Mouse (Mus musculus) macrophage (primary cell): ENCODE data around the gene Wfikkn1. TPM values are rescaled to one million over a fixed set of nuclear protein-coding genes. Genes with fewer than 3 reads are reported as not detected.

Source experiments
- H3K27ac ChIP-seq: fragments of 350-480 bp; formaldehyde crosslinking; 2 replicates; pipeline ENCODE4 v1.9.0; 2021
- H3K36me3 ChIP-seq: fragments of 350-480 bp; formaldehyde crosslinking; 2 replicates; pipeline ENCODE4 v1.9.0; 2021; ENCODE audit errors: inconsistent target
- H3K4me3 ChIP-seq: fragments of 350-480 bp; formaldehyde crosslinking; 2 replicates; pipeline ENCODE4 v1.9.0; 2021; ENCODE audit errors: inconsistent target
- H3K79me2 ChIP-seq: fragments of 350-480 bp; formaldehyde crosslinking; 2 replicates; pipeline ENCODE4 v1.9.0; 2021; ENCODE audit errors: inconsistent target
- WGBS: methylation state at CpG from one replicate; pipeline ENCODE4 v1.1.7; 2026; ENCODE audit warnings: inconsistent platforms; ENCODE audit not compliant: missing documents; 5-methylcytosine and 5-hydroxymethylcytosine counted together
- polyA plus RNA-seq: library from polyadenylated mRNA; stranded (reverse); fragments of 250-400 nt; gene quantifications from 3 replicates; pipeline ENCODE4 v1.2.4, GENCODE M21; 2018; ENCODE audit warnings: inconsistent platforms

The Wfikkn1 gene
- polyA plus RNA-seq, 1 experiment from 2014 or later, result 0.13 TPM

GRCm38 (mm10) chr17:25868601-25869191, 12.0 kb downstream of the Wfikkn1 start, which contains the start of gene Mcrip2:
Gene Mcrip2, minus strand, starts transcription at chr17:25868764.
- Histone ChIP-seq H3K36me3 (no peaks in the 10 kb centered on the region), H3K27ac (0 out of 2 replicates have a peak within 1 kb of the TSS, but pooled peaks have one; percentile 19), H3K79me2 (no peaks in the 10 kb centered on the region; the same call in 1 of the 2 replicates), H3K4me3 (peak within 1 kb of the TSS; percentile 40)
- WGBS, result 2% methylated on average over 24 of the region's 24 CpGs

DNA sequence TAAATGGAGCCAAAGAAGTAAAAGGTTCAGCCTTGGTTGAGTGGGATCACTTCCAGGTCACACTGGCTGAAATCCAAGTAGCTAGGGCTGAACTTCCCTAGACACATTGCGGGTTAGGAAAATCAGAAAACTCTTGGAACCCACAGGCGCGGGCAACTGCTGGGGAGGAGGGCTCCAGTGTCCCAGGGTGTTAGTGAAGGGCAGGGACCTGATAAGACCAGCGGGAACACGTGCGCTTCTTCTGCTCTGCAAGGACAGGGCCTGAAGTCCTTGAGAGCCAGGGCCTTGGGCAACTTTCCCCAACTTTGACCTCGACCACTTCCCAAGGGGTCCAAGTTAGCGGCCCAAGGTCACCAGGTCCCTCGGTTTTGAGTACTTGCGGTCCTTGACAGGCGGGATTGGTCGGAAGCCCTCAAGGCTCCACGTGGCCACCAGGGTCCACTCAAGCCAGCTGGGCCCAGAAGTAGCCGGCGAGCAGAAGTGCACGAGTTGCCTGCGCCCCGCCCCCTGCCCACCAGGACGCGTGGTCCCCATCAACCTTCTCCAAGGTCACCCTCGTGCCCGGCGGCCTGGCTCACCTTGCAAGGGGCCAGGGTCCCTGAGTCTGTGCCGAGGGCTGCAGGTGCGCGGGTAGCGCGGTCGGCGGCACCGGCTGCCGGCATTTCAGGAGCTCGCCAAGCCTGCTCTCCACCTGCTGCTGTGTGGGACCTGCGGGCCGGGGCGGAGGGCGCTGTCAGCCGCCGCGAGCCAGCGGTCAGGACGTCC, 12.6 kb downstream of the Wfikkn1 start:
- Histone ChIP-seq H3K79me2 (no peaks in the 10 kb centered on the region; the same call in 1 of the 2 replicates), H3K27ac (0 out of 2 replicates have a peak overlapping the region, but pooled peaks have one; percentile 19), H3K4me3 (peak overlapping the region; percentile 40), H3K36me3 (no peaks in the 10 kb centered on the region)
- under 1% methylated on average over 41 of the region's 42 CpGs for WGBS

GRCm38 (mm10) chr17:25867509-25867835, 13.2 kb downstream of the Wfikkn1 start:
- no peak overlapping the region for H3K27ac ChIP-seq
- WGBS, result 12% methylated on average over 7 of the region's 7 CpGs
- no peaks in the 10 kb centered on the region for H3K36me3 ChIP-seq
- H3K4me3 ChIP-seq, result peak overlapping the region; percentile 40
- H3K79me2 ChIP-seq, result no peaks in the 10 kb centered on the region; the same call in 1 of the 2 replicates

DNA sequence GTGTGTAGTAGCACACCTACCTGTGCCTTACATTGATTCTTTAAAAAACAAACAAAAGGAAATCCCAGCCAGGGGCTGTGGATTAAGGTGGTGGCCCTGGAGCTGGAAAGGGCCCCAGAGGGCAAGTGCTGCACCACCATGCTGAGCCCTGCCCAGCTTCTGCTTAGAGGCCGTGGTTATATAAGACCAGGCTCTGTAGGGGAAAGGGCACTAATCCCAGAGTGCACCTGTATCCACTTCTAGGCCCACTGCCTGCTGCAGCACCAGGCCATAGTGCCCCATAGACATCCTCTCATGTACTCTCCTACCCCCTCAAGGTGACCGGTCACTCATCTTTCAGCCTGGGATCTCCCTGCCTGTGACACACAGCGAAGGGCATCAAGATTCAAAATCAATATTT, 14.5 kb downstream of the Wfikkn1 start:
- WGBS, result 94% methylated on average over 3 of the region's 3 CpGs
- Histone ChIP-seq H3K4me3 (no peak overlapping the region), H3K79me2 (no peaks in the 10 kb centered on the region; the same call in 1 of the 2 replicates), H3K36me3 (no peaks in the 10 kb centered on the region), H3K27ac (no peak overlapping the region)

DNA sequence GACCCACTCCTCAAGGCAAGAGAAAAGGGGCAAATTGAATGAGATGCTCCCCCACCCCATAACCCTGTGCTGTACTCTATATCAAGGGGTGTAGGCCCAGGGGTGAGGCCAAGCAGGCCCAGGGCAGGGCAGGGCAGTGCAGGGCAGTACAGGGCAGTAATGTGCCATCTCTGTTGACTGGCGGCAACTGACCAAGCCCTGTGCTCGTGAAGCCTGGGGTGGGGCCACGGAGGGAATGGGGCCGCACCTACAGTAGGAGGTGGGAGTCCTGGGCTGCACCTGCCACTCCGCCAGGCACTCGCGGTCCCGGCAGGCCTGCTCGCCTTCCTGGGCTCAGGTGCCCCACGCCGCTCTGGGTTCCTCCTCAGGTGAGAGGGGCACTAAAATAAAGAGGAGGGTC, 15.4 kb downstream of the Wfikkn1 start:
- WGBS, result 86% methylated on average over 11 of the region's 11 CpGs
- Histone ChIP-seq H3K79me2 (no peaks in the 10 kb centered on the region; the same call in 1 of the 2 replicates), H3K36me3 (no peaks in the 10 kb centered on the region), H3K4me3 (no peak overlapping the region), H3K27ac (no peak overlapping the region)

GRCm38 (mm10) chr17:25864311-25864710, 16.3 kb downstream of the Wfikkn1 start:
- WGBS, result 95% methylated on average over 14 of the region's 14 CpGs
- H3K36me3 ChIP-seq, result no peaks in the 10 kb centered on the region
- no peaks in the 10 kb centered on the region; the same call in 1 of the 2 replicates for H3K79me2 ChIP-seq
- H3K4me3 ChIP-seq, result no peak overlapping the region
- no peak overlapping the region for H3K27ac ChIP-seq

- 94% methylated on average over 6 of the region's 6 CpGs for WGBS
- Histone ChIP-seq H3K79me2 (no peaks in the 10 kb centered on the region; the same call in 1 of the 2 replicates), H3K4me3 (no peak overlapping the region), H3K36me3 (no peaks in the 10 kb centered on the region), H3K27ac (no peak overlapping the region)
Observed at GRCm38 (mm10) chr17:25863681-25864080, 17.0 kb downstream of the Wfikkn1 start.

GRCm38 (mm10) chr17:25861704-25862612, 18.7 kb downstream of the Wfikkn1 start:
- H3K36me3 ChIP-seq, result no peaks in the 10 kb centered on the region
- peak overlapping the region; percentile 27 for H3K27ac ChIP-seq
- 10% methylated on average over 6 of the region's 6 CpGs for WGBS
- no peaks in the 10 kb centered on the region; the same call in 1 of the 2 replicates for H3K79me2 ChIP-seq
- peak overlapping the region; percentile 39 for H3K4me3 ChIP-seq

DNA sequence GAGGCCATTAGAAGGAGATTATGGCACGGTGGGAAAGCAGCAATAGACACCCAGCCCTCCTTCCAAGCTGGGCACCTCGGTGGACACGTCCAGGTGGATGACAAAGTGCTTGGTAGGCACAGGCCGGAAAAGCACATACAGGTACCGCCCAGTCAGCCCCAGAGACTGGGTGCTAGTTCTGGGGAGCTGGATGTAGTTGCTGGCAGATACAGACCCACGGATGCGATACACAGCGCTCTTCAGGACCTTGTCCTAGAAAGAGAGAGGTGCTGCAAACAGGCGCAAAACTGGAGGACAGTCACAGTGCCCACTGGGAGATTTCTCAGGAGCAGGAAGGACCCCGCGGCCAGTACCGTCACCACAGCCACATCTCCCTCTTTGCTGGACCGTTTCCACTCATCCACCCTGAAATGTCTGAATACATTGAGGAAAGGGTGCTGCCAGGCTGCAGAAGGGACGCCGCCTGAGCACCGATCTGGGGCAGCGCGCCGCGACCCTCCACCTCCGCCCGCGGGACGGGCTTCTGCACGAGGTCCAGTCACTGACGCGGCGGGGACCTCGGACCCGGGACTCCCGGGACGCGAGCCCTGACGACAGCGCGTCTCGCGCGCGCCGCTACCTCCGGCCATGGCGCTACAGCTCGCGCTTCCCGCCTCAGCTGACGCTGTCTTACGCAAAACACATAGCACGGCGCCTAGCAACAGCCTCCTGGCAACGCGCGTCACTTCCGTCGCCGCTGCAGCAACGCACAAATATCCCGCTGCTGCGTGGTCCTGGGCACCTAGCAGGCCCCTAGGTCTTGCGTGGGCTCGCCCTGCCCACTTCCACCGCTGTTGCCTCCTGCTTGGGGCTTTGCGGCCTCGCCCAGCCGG, 19.6 kb downstream of the Wfikkn1 start, which contains the start of gene Wdr90:
TSS of gene Wdr90 (minus strand) at position 670 of the 872 bp plus-strand sequence.
- H3K27ac ChIP-seq, result peak within 1 kb of the TSS; percentile 27
- no peaks in the 10 kb centered on the region; the same call in 1 of the 2 replicates for H3K79me2 ChIP-seq
- H3K36me3 ChIP-seq, result no peaks in the 10 kb centered on the region
- peak within 1 kb of the TSS; percentile 39 for H3K4me3 ChIP-seq
- WGBS, result 4% methylated on average over 58 of the region's 65 CpGs

DNA sequence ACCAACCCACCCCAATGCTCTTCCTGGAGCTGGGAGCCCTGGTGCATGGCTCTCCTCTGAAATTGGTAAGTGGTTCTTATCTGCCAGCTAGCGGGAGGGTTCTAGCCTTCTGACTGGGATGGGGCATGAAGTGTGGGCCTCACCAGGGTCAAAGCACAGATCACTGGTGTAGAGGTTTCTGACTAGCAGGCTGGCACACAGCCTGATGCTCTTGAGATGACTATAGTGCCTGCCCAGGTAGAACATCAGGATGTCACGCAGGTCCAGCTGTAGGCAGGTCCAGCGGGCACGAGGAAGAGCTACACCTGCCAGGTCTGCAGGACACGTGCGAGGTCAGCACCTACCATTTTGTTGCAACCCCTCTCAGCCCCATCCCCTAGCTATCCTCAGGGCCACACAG, 20.4 kb downstream of the Wfikkn1 start:
- no peaks in the 10 kb centered on the region for H3K36me3 ChIP-seq
- no peaks in the 10 kb centered on the region for H3K79me2 ChIP-seq
- H3K4me3 ChIP-seq, result no peak overlapping the region
- 90% methylated on average over 6 of the region's 6 CpGs for WGBS
- H3K27ac ChIP-seq, result no peak overlapping the region

GRCm38 (mm10) chr17:25844396-25844901, 36.2 kb downstream of the Wfikkn1 start, which contains the start of gene Rhot2:
Gene Rhot2, minus strand, starts transcription at chr17:25844851.
- Histone ChIP-seq H3K27ac (peak within 1 kb of the TSS; percentile 44), H3K79me2 (peaks cover 10% of the 10 kb centered on the region; the same call in 1 of the 2 replicates), H3K36me3 (peaks cover 31% of the 10 kb centered on the region), H3K4me3 (peak within 1 kb of the TSS; percentile 68)
- WGBS, result 0% methylated on average over 19 of the region's 21 CpGs

DNA sequence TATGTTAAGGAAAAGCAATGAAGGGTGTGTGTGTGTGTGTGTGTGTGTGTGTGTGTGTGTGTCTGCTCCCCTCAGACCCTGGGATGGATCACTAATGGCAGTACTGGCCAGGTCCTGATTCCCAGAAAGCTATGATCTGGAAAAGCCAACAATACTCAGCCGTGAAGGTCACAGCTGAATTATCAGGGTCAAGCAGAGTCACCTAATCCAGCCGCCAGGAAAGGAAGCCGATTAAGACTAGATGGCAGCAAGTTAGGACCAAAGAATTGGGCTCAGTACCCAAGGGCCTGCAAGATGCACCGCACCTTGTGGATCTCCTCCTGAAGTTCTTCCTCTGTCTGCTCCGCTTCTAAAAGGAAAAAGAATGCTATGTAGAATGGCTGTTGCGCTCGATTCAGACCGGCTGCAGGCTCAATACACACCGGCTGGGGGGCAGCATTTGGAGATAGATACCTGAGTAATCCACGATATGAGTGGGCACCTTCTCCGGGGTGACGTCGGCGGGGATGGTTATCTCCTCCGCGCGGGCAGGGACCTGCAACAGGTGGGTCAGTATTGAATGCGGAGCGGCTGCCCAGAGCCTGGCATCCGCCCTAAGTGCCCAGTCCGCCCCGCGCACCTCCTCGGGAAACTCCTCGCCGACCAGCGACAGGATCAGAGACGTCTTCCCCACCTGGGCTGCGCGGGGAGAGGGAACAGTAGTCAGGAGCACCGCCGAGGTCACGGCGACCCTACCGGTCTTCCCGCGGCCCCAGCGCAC, 36.8 kb downstream of the Wfikkn1 start:
- Histone ChIP-seq H3K36me3 (peaks cover 37% of the 10 kb centered on the region), H3K4me3 (peak overlapping the region; percentile 68), H3K79me2 (peaks cover 10% of the 10 kb centered on the region; the same call in 1 of the 2 replicates), H3K27ac (0 out of 2 replicates have a peak overlapping the region, but pooled peaks have one; percentile 2)
- WGBS, result 3% methylated on average over 38 of the region's 38 CpGs

DNA sequence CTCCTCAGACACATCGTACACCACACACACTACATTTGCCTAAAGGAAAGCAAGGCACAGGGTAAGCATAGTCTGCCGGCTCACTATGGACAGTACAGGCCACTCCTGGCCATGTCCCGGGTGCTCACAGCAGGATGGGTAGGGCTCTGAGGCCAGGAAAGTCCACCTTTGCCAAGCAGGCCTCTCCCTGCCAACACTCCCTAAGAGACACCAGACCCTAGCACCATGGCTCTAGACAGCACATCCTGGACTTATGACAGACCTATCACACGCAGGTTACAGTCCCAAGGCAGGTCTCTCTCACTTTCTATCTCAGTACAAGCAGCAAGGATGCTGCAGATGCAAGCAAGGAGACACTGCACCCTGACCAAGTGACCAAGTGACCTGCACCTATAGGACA, 37.5 kb downstream of the Wfikkn1 start:
- Histone ChIP-seq H3K36me3 (peaks cover 42% of the 10 kb centered on the region), H3K4me3 (no peak overlapping the region), H3K27ac (no peak overlapping the region), H3K79me2 (peaks cover 10% of the 10 kb centered on the region; the same call in 1 of the 2 replicates)
- 95% methylated on average over 4 of the region's 4 CpGs for WGBS
